Mouse (Mus musculus) layer of hippocampus, adult 9-11 months (tissue): Measurements from ENCODE around the gene Spns3.

Source experiments
- DNase-seq: peaks from one replicate; pipeline ENCODE4 v3.0.0; 2022

The Spns3 gene

GRCm38 (mm10) chr11:72446311-72447105 is 103.8 kb downstream of the Spns3 start:
- no peak for DNase-seq
